Mouse (Mus musculus) embryonic fibroblast, embryonic 13.5 days (primary cell): Measurements from ENCODE around the gene 4930469K13Rik.

ENCODE experiments used
- CTCF ChIP-seq: IDR thresholded peaks from 2 replicates; pipeline ENCODE4 v1.5.1; 2011; ENCODE audit warnings: mild to moderate bottlenecking, control low read depth, low read length, moderate library complexity, borderline replicate concordance; ENCODE audit not compliant: insufficient read depth
- POLR2A ChIP-seq: IDR thresholded peaks from 2 replicates; pipeline ENCODE4 v1.6.1; 2011; ENCODE audit warnings: low read depth, mild to moderate bottlenecking, control low read depth, low read length, moderate library complexity

DNA sequence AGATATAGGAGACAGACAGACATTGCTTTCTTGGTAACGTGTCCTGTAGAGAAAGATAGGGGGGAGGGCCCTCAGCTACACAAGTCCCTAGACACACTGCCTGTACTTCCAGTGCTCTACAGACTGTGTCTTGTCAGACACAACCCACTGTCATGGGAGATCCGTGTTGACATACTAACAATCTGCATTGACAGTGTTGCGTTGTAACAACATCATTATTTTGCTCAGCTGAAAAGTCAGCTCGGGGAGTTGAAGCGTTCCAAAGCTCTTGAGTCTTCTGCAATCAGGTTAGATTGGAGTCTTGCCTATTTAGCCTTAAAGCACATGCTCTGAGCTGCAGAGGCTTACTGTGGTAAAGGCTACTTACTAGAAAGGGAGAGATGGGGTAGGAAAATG lies 50.8 kb downstream of the 4930469K13Rik start:
- TF ChIP-seq CTCF (no peak), POLR2A (no peak)
